Mouse (Mus musculus): ENCODE measurements around the gene Kremen2.

GRCm38 (mm10) chr17:23695801-23696200, 49.8 kb downstream of the Kremen2 start:
- TF ChIP-seq CTCF (IDR thresholded peaks at IDR 0.05; ENCODE audit: extremely low read depth, insufficient read depth, low read length) (no peak), POLR2A (IDR thresholded peaks at IDR 0.05; ENCODE audit: extremely low read depth, insufficient read depth, low read length) (no peak)

All from cortical plate, adult 2 months (tissue).